Mouse (Mus musculus) lung, adult 2 months (tissue): ENCODE measurements around the gene Thrap3.
"Not testable (repeated sequence)": the region's sequence is repeated elsewhere in the genome, so short reads cannot be mapped to it uniquely, and the experiment has no call there.

Experiments used
- CTCF ChIP-seq: fragments of 200-500 bp; IDR thresholded peaks from 2 replicates; pipeline ENCODE4 v1.5.1; 2011; ENCODE audit warnings: mild to moderate bottlenecking, low read length, control low read depth; ENCODE audit not compliant: insufficient read depth
- POLR2A ChIP-seq: fragments of 200-500 bp; IDR thresholded peaks from 2 replicates; pipeline ENCODE4 v1.6.1; 2011; ENCODE audit warnings: low read depth, mild to moderate bottlenecking, control low read depth, low read length, borderline replicate concordance; ENCODE audit errors: extremely low read depth

DNA sequence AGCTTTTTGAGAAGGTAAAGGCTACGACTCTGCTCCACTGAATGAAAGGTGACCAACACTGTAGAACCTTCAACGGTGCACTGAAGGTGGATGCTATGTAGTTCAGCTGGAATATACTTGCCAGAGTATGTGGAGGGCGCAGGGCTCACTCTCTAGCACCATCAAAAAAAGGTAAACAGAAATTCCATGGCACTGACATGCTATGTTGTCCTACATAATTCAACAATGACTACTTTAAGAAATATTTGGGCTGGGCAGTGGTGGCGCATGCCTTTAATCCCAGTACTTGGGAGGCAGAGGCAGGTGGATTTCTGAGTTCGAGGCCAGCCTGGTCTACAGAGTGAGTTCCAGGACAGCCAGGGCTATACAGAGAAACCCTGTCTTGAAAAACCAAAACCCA, 31.8 kb downstream of the Thrap3 start:
- TF ChIP-seq CTCF, POLR2A: not testable (repeated sequence)
